Mouse (Mus musculus) heart, embryonic 16.5 days (tissue): ENCODE measurements around the gene Tmsb4x. TPM values are rescaled to one million over a fixed set of nuclear protein-coding genes. Genes with fewer than 3 reads are reported as not detected.

Source experiments
- ATAC-seq: fragments of 200-750 bp; cut with Nextera tagmentation; replicated peaks from 2 replicates; pipeline ENCODE4 v1.8.0; 2017; ENCODE audit warnings: moderate number of reproducible peaks; ENCODE audit not compliant: insufficient read depth, low FRiP score; ENCODE audit errors: extremely low read depth
- H3K27ac ChIP-seq: fragments of 300-500 bp; sonication (generic); 2 replicates; pipeline ENCODE4 v1.5.1; 2014; ENCODE audit warnings: mild to moderate bottlenecking, low read length, control low read depth, moderate library complexity
- H3K27me3 ChIP-seq: fragments of 300-500 bp; sonication (generic); 2 replicates; pipeline ENCODE4 v1.6.1; 2014; ENCODE audit warnings: low read length, mixed read lengths; ENCODE audit not compliant: control insufficient read depth, insufficient read depth
- H3K36me3 ChIP-seq: fragments of 300-500 bp; sonication (generic); 2 replicates; pipeline ENCODE4 v1.6.1; 2014; ENCODE audit not compliant: control insufficient read depth, insufficient read depth
- H3K4me1 ChIP-seq: fragments of 300-500 bp; sonication (generic); 2 replicates; pipeline ENCODE4 v1.6.1; 2014; ENCODE audit warnings: low read length, mixed read lengths; ENCODE audit not compliant: control insufficient read depth, insufficient read depth
- H3K4me2 ChIP-seq: fragments of 300-500 bp; sonication (generic); 2 replicates; pipeline ENCODE4 v1.6.1; 2014; ENCODE audit warnings: low read depth, mild to moderate bottlenecking, control low read depth, low read length
- H3K4me3 ChIP-seq: fragments of 300-500 bp; sonication (generic); 2 replicates; pipeline ENCODE4 v1.5.1; 2014; ENCODE audit warnings: mild to moderate bottlenecking, control low read depth, low read length
- H3K9ac ChIP-seq: fragments of 300-500 bp; sonication (generic); 2 replicates; pipeline ENCODE4 v1.6.1; 2014; ENCODE audit warnings: low read length, control low read depth
- H3K9me3 ChIP-seq: fragments of 300-500 bp; sonication (generic); replicated peaks from 2 replicates; pipeline ENCODE4 v1.6.1; 2016; ENCODE audit warnings: low read length; ENCODE audit not compliant: control insufficient read depth
- WGBS: fragments of 180-500 bp; shearing (Covaris S2); extraction: QIAGEN DNeasy Blood & Tissue Kit; methylation state at CpG from one replicate; pipeline ENCODE4 v1.1.7; 2014; 5-methylcytosine and 5-hydroxymethylcytosine counted together
- polyA plus RNA-seq: library from polyadenylated mRNA; unstranded; fragments of >200 nt; fragmentation: Nextera tagmentation; extraction: Ambion mirVana; gene quantifications from 2 replicates; pipeline ENCODE4 v1.2.1, GENCODE M21; 2015

Gene Tmsb4x
- polyA plus RNA-seq, 1 experiment from 2014 or later = 2,294 TPM

- H3K9ac ChIP-seq = no peak overlapping the region
- H3K27me3 ChIP-seq = no peaks in the 10 kb centered on the region
- ATAC-seq = no peak
- H3K27ac ChIP-seq = peak overlapping the region; percentile 27; the same call in 1 of the 2 replicates
- 45% methylated on average over 8 of the region's 8 CpGs for WGBS
- no peaks in the 10 kb centered on the region for H3K9me3 ChIP-seq
- H3K4me1 ChIP-seq = 0 out of 2 replicates have a peak, but pooled peaks cover 5% of the 10 kb centered on the region
- 0 out of 2 replicates have a peak, but pooled peaks cover 2% of the 10 kb centered on the region for H3K36me3 ChIP-seq
- no peak overlapping the region; the same call in 1 of the 2 replicates for H3K4me2 ChIP-seq
- no peak overlapping the region for H3K4me3 ChIP-seq
These were observed 3.1 kb downstream of the Tmsb4x start for GRCm38 (mm10) chrX:167205813-167206520.

- no peak for ATAC-seq
- H3K9ac ChIP-seq = no peak overlapping the region
- WGBS = 41% methylated on average over 2 of the region's 2 CpGs
- H3K27me3 ChIP-seq = no peaks in the 10 kb centered on the region
- H3K36me3 ChIP-seq = no peaks in the 10 kb centered on the region
- no peaks in the 10 kb centered on the region for H3K9me3 ChIP-seq
- no peak overlapping the region for H3K4me2 ChIP-seq
- H3K27ac ChIP-seq = no peak overlapping the region
- no peak overlapping the region for H3K4me3 ChIP-seq
- H3K4me1 ChIP-seq = 0 out of 2 replicates have a peak, but pooled peaks cover 2% of the 10 kb centered on the region
These were observed 7.8 kb downstream of the Tmsb4x start for GRCm38 (mm10) chrX:167201365-167201764.

- Histone ChIP-seq H3K9ac (no peak overlapping the region), H3K9me3 (no peaks in the 10 kb centered on the region), H3K4me2 (no peak overlapping the region), H3K4me3 (no peak overlapping the region), H3K4me1 (no peaks in the 10 kb centered on the region), H3K27me3 (no peaks in the 10 kb centered on the region), H3K27ac (no peak overlapping the region), H3K36me3 (no peaks in the 10 kb centered on the region)
- ATAC-seq = no peak
- WGBS = 36% methylated on average over 2 of the region's 2 CpGs
These were observed 13.9 kb downstream of the Tmsb4x start for GRCm38 (mm10) chrX:167195228-167195649.

GRCm38 (mm10) chrX:167186306-167186705 is 22.8 kb downstream of the Tmsb4x start:
- no peaks in the 10 kb centered on the region for H3K4me1 ChIP-seq
- no peaks in the 10 kb centered on the region for H3K9me3 ChIP-seq
- H3K9ac ChIP-seq = no peak overlapping the region
- H3K4me3 ChIP-seq = no peak overlapping the region
- H3K36me3 ChIP-seq = no peaks in the 10 kb centered on the region
- ATAC-seq = no peak
- H3K4me2 ChIP-seq = no peak overlapping the region
- 58% methylated on average over 2 of the region's 2 CpGs for WGBS
- no peak overlapping the region for H3K27ac ChIP-seq
- no peaks in the 10 kb centered on the region for H3K27me3 ChIP-seq

GRCm38 (mm10) chrX:167183535-167183934 is 25.6 kb downstream of the Tmsb4x start:
- H3K36me3 ChIP-seq = no peaks in the 10 kb centered on the region
- 35% methylated on average over 6 of the region's 6 CpGs for WGBS
- peak; percentile 56 for ATAC-seq
- H3K27me3 ChIP-seq = no peaks in the 10 kb centered on the region
- H3K4me2 ChIP-seq = peak overlapping the region; percentile 5
- peaks cover 6% of the 10 kb centered on the region; the same call in 1 of the 2 replicates for H3K4me1 ChIP-seq
- peak overlapping the region; percentile 0; the same call in 1 of the 2 replicates for H3K9ac ChIP-seq
- no peak overlapping the region for H3K4me3 ChIP-seq
- H3K9me3 ChIP-seq = no peaks in the 10 kb centered on the region
- H3K27ac ChIP-seq = peak overlapping the region; percentile 56

GRCm38 (mm10) chrX:167182411-167182810 is 26.7 kb downstream of the Tmsb4x start:
- 0 out of 2 replicates have a peak overlapping the region, but pooled peaks have one; percentile 42 for H3K27ac ChIP-seq
- no peak for ATAC-seq

GRCm38 (mm10) chrX:167179961-167180642 is 29.0 kb downstream of the Tmsb4x start:
- Histone ChIP-seq H3K4me1 (peaks cover 6% of the 10 kb centered on the region; the same call in 1 of the 2 replicates), H3K4me2 (no peak overlapping the region), H3K27me3 (no peaks in the 10 kb centered on the region), H3K27ac (peak overlapping the region; percentile 90), H3K36me3 (no peaks in the 10 kb centered on the region), H3K4me3 (no peak overlapping the region), H3K9me3 (no peaks in the 10 kb centered on the region), H3K9ac (no peak overlapping the region)
- ATAC-seq = peak; percentile 75
- 30% methylated on average over 4 of the region's 4 CpGs for WGBS

More at GRCm38 (mm10) chrX:167182411-167182810, 26.7 kb downstream of the Tmsb4x start:
- H3K4me2 ChIP-seq = no peak overlapping the region
- no peaks in the 10 kb centered on the region for H3K36me3 ChIP-seq
- H3K9me3 ChIP-seq = no peaks in the 10 kb centered on the region
- WGBS = 82% methylated on average over 5 of the region's 5 CpGs
- peaks cover 6% of the 10 kb centered on the region; the same call in 1 of the 2 replicates for H3K4me1 ChIP-seq
- no peak overlapping the region for H3K9ac ChIP-seq
- H3K4me3 ChIP-seq = no peak overlapping the region
- H3K27me3 ChIP-seq = no peaks in the 10 kb centered on the region

- peak; percentile 83 for ATAC-seq
- 57% methylated on average over 3 of the region's 3 CpGs for WGBS
These were observed 29.6 kb downstream of the Tmsb4x start for GRCm38 (mm10) chrX:167179549-167179948.

GRCm38 (mm10) chrX:167175319-167175718 is 33.8 kb downstream of the Tmsb4x start:
- ATAC-seq = no peak
- Histone ChIP-seq H3K27ac (no peak overlapping the region), H3K4me3 (no peak overlapping the region), H3K4me2 (no peak overlapping the region), H3K36me3 (no peaks in the 10 kb centered on the region), H3K9ac (no peak overlapping the region), H3K4me1 (peaks cover 11% of the 10 kb centered on the region), H3K9me3 (no peaks in the 10 kb centered on the region), H3K27me3 (no peaks in the 10 kb centered on the region)
- WGBS = 77% methylated on average over 6 of the region's 6 CpGs

More at GRCm38 (mm10) chrX:167179549-167179948, 29.6 kb downstream of the Tmsb4x start:
- no peaks in the 10 kb centered on the region for H3K27me3 ChIP-seq
- H3K27ac ChIP-seq = peak overlapping the region; percentile 90
- no peaks in the 10 kb centered on the region for H3K36me3 ChIP-seq
- H3K4me3 ChIP-seq = no peak overlapping the region
- H3K4me2 ChIP-seq = no peak overlapping the region
- peaks cover 6% of the 10 kb centered on the region; the same call in 1 of the 2 replicates for H3K4me1 ChIP-seq
- no peak overlapping the region for H3K9ac ChIP-seq
- H3K9me3 ChIP-seq = no peaks in the 10 kb centered on the region
